Mouse (Mus musculus): ENCODE measurements at regions not wholly inside any gene's neighbourhood (a gene's known extent, or its start where the extent isn't known, plus 50 kb on each side); places are given as distances from the start of the nearest gene placed in this dataset.

DNA sequence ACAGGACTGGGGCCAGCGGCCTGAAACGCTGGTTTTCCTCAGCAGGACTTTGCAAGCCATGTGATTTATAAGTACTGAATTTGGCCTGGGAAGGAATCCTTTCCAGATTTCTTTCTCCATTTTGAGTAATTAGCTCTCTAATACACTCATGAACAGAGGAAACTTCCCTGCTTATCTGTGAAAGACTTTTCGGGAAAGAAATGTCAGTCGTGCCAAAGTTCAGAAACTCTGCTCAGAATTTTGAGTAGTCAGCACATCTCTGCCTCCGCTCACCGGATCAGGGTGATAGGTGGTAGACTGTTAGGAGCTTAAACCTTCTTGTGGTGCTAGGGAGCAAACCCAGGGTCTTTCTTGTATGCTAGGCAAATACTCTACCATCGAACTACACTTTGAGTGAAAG lies 67.0 kb upstream of the Arhgap32 start:
- no peak for TF ChIP-seq CTCF (conservative IDR thresholded peaks at IDR 0.05; ENCODE audit: insufficient read depth, insufficient read length, low read depth, low read length)
- no peak for TF ChIP-seq POLR2A (IDR thresholded peaks at IDR 0.05; ENCODE audit: low read depth, low read length)

Measured in kidney, adult 2 months (tissue).